Mouse (Mus musculus): ENCODE results near the gene Tyw5.

The Tyw5 gene

GRCm38 (mm10) chr1:57386519-57386918 lies 20.4 kb downstream of the Tyw5 start:
- DNase-seq, result no peak

- DNase-seq, result peak; percentile 95
These were observed 29.2 kb downstream of the Tyw5 start, which contains the start of gene 1700066M21Rik for GRCm38 (mm10) chr1:57377376-57378341. Gene 1700066M21Rik (plus strand): TSS chr1:57377620.

- DNase-seq, result no peak
These were observed 30.1 kb downstream of the Tyw5 start for GRCm38 (mm10) chr1:57376806-57377205.

GRCm38 (mm10) chr1:57375276-57375675 lies 31.6 kb downstream of the Tyw5 start:
- DNase-seq, result no peak

- no peak for DNase-seq
These were observed 36.5 kb downstream of the Tyw5 start for GRCm38 (mm10) chr1:57370451-57370850.

GRCm38 (mm10) chr1:57369111-57369510 lies 37.8 kb downstream of the Tyw5 start:
- no peak for DNase-seq

GRCm38 (mm10) chr1:57367446-57367845 lies 39.5 kb downstream of the Tyw5 start:
- DNase-seq, result no peak

GRCm38 (mm10) chr1:57358546-57358945 lies 48.4 kb downstream of the Tyw5 start:
- DNase-seq, result no peak

GRCm38 (mm10) chr1:57351941-57352340 lies 55.0 kb downstream of the Tyw5 start:
- no peak for DNase-seq

GRCm38 (mm10) chr1:57347487-57347886 lies 59.4 kb downstream of the Tyw5 start:
- no peak for DNase-seq

GRCm38 (mm10) chr1:57341197-57341596 lies 65.7 kb downstream of the Tyw5 start:
- DNase-seq, result no peak

GRCm38 (mm10) chr1:57339156-57339796 lies 67.6 kb downstream of the Tyw5 start:
- DNase-seq, result peak; percentile 3

Measured in lung, postnatal 14 days (tissue).